8 mouse cellular contexts compared by ENCODE assay signal in the genomic region with DNA sequence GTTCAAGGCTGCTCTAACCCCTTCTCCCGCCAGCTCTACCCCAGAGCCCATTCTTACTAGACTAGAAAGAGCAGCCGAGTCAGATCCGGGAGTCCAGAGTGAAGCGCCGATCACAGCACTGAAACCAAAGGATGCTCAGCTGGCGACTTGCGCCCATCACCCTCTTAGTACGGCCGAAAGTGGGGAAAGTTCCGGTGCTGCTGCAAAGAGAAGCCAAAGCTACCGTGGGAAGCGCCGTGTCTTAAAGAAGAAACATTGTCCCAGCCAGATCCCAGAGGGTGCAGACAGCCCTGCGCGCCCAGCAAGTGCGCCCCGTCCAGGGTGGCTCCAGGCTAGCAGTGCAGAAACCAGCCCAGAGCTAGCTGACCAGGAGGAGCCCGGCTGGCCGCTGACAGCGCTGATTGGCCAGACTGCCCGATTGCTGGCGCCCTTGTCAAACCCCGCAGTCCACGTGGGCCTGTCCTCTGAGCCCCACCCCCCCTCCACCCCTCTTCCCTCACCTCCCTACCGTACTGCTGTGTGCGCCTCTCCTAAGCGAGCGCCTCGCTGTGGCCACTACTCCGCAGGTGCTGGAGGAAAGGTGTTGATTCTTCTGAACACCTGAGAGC. TPM values are rescaled to one million over a fixed set of nuclear protein-coding genes. Genes with fewer than 3 reads are reported as not detected.
DNase-seq lines count a peak whose midpoint lies in the region; ATAC-seq lines count a peak whose summit lies in the region.

A gene (minus strand): TSS at position 340 of the 608 bp plus-strand sequence.

- H3K27me3 ChIP-seq in hindbrain, embryonic 15.5 days = peaks cover 27% of the 10 kb centered on the region
- peaks cover 19% of the 10 kb centered on the region for H3K27me3 ChIP-seq in liver, embryonic 16.5 days (ENCODE audit: control insufficient read depth, insufficient read depth, low read depth, low read length)
- peaks cover 41% of the 10 kb centered on the region for H3K27me3 ChIP-seq in neural tube, embryonic 15.5 days (replicated peaks)

- H3K4me3 ChIP-seq in hindbrain, embryonic 15.5 days = peak within 1 kb of the TSS; percentile 40
- peak within 1 kb of the TSS; percentile 24 for H3K4me3 ChIP-seq in liver, embryonic 16.5 days (ENCODE audit: low read depth, low read length)
- peak within 1 kb of the TSS; percentile 41 for H3K4me3 ChIP-seq in neural tube, embryonic 15.5 days (replicated peaks)

- under 1% methylated on average over 30 of the region's 30 CpGs for WGBS in hindbrain, embryonic 15.5 days
- WGBS in liver, embryonic 16.5 days (ENCODE audit: insufficient replicate concordance) = 3% methylated on average over 30 of the region's 30 CpGs
- WGBS in neural tube, embryonic 15.5 days = 1% methylated on average over 30 of the region's 30 CpGs

- H3K36me3 ChIP-seq in hindbrain, embryonic 15.5 days = no peaks in the 10 kb centered on the region
- H3K36me3 ChIP-seq in liver, embryonic 16.5 days (ENCODE audit: control insufficient read depth, insufficient read depth) = no peaks in the 10 kb centered on the region
- no peaks in the 10 kb centered on the region for H3K36me3 ChIP-seq in neural tube, embryonic 15.5 days

- peak; percentile 87 for ATAC-seq in hindbrain, embryonic 15.5 days (ENCODE audit: low FRiP score, low read depth)
- peak; percentile 41; the same call in 1 of the 2 replicates for ATAC-seq in liver, embryonic 16.5 days (ENCODE audit: low read depth)
- ATAC-seq in neural tube, embryonic 15.5 days (ENCODE audit: low FRiP score) = peak; percentile 70; the same call in 1 of the 2 replicates

- no peak within 1 kb of the TSS; the same call in 1 of the 2 replicates for H3K9ac ChIP-seq in hindbrain, embryonic 15.5 days
- no peak within 1 kb of the TSS for H3K9ac ChIP-seq in liver, embryonic 16.5 days (ENCODE audit: low read depth, low read length)
- H3K9ac ChIP-seq in neural tube, embryonic 15.5 days (replicated peaks) = peak within 1 kb of the TSS; percentile 28

- peak within 1 kb of the TSS; percentile 74 for H3K4me2 ChIP-seq in hindbrain, embryonic 15.5 days
- H3K4me2 ChIP-seq in liver, embryonic 16.5 days (ENCODE audit: low read depth, low read length) = peak within 1 kb of the TSS; percentile 34; the same call in 1 of the 2 replicates
- peak within 1 kb of the TSS; percentile 80 for H3K4me2 ChIP-seq in neural tube, embryonic 15.5 days

- DNase-seq in ovary, adult 18-20 months (ENCODE audit: low spot score) = peak; percentile 32
- DNase-seq in ovary, postnatal 10 days (ENCODE audit: low spot score) = no peak
- DNase-seq in embryo, embryonic 9.5 days (ENCODE audit: extremely low spot score) = peak; percentile 75
- DNase-seq in spleen, postnatal 14 days (ENCODE audit: low spot score in 2 of 2) = no peak
- DNase-seq in layer of hippocampus, adult 11-12 months (ENCODE audit: low spot score) = no peak

- no peaks in the 10 kb centered on the region for H3K9me3 ChIP-seq in hindbrain, embryonic 15.5 days
- no peaks in the 10 kb centered on the region for H3K9me3 ChIP-seq in liver, embryonic 16.5 days (replicated peaks; ENCODE audit: control insufficient read depth, low read length)
- H3K9me3 ChIP-seq in neural tube, embryonic 15.5 days (replicated peaks) = no peaks in the 10 kb centered on the region

- H3K4me1 ChIP-seq in hindbrain, embryonic 15.5 days (replicated peaks) = peaks cover 14% of the 10 kb centered on the region
- H3K4me1 ChIP-seq in liver, embryonic 16.5 days (ENCODE audit: control insufficient read depth, low read depth, low read length) = no peaks in the 10 kb centered on the region
- peaks cover 19% of the 10 kb centered on the region for H3K4me1 ChIP-seq in neural tube, embryonic 15.5 days

- no peak within 1 kb of the TSS for H3K27ac ChIP-seq in hindbrain, embryonic 15.5 days (replicated peaks)
- H3K27ac ChIP-seq in liver, embryonic 16.5 days (ENCODE audit: low read length) = no peak within 1 kb of the TSS
- no peak within 1 kb of the TSS for H3K27ac ChIP-seq in neural tube, embryonic 15.5 days (replicated peaks)

RNA-seq across cellular contexts. Expression of the gene that starts here (rescaled TPM):
- polyA plus RNA-seq in hindbrain, embryonic 15.5 days (2015; fragmentation: Nextera tagmentation; extraction: Ambion mirVana) = 3.0 and 4.8 TPM in 2 replicates
- not detected in 2 replicates for polyA plus RNA-seq in liver, embryonic 16.5 days (2015; fragmentation: Nextera tagmentation; extraction: Ambion mirVana)
- polyA plus RNA-seq in neural tube, embryonic 15.5 days (2015; fragmentation: Nextera tagmentation; extraction: Ambion mirVana) = 3.2 and 4.0 TPM in 2 replicates

Comparison
In these comparisons a context has a peak if more than half of its experiments do, and no peak if none do; other contexts are left out.
1. DNase-seq: peak in ovary, adult 18-20 months (single experiment) and embryo, embryonic 9.5 days (single experiment); none in ovary, postnatal 10 days (single experiment), spleen, postnatal 14 days (0 of 2) and layer of hippocampus, adult 11-12 months (single experiment).
2. Peak in ATAC-seq, H3K4me3 ChIP-seq and H3K4me2 ChIP-seq in liver, embryonic 16.5 days; RNA of the gene not detected or under 1 TPM.
3. Peak in every context shown above with its lines, with median percentiles within 50 percentile points of each other: ATAC-seq, H3K4me2 ChIP-seq and H3K4me3 ChIP-seq.